Mouse (Mus musculus) limb, embryonic 11.5 days (tissue): ENCODE results near the gene Bbs7. TPM values are rescaled to one million over a fixed set of nuclear protein-coding genes. Genes with fewer than 3 reads are reported as not detected.

Experiments used
- ATAC-seq: fragments of 200-750 bp; cut with Nextera tagmentation; 2 replicates; pipeline ENCODE4 v1.8.0; 2017; ENCODE audit warnings: low read depth; ENCODE audit not compliant: insufficient number of reproducible peaks, low FRiP score, low TSS enrichment
- DNase-seq: peaks from one replicate; pipeline ENCODE4 v3.0.0-alpha.2; 2015; ENCODE audit warnings: low spot score
- H3K27ac ChIP-seq: fragments of 300-500 bp; sonication (generic); replicated peaks from 2 replicates; pipeline ENCODE4 v1.5.1; 2014; ENCODE audit warnings: low read depth, mild to moderate bottlenecking, low read length
- H3K27me3 ChIP-seq: fragments of 300-500 bp; sonication (generic); 2 replicates; pipeline ENCODE4 v1.6.1; 2014; ENCODE audit warnings: mild to moderate bottlenecking, low read length, mixed read lengths; ENCODE audit not compliant: control insufficient read depth, insufficient read depth
- H3K36me3 ChIP-seq: fragments of 300-500 bp; sonication (generic); 2 replicates; pipeline ENCODE4 v1.6.1; 2014; ENCODE audit warnings: mild to moderate bottlenecking, low read length, moderate library complexity, mixed read lengths; ENCODE audit not compliant: control insufficient read depth, insufficient read depth
- H3K4me1 ChIP-seq: fragments of 300-500 bp; sonication (generic); 2 replicates; pipeline ENCODE4 v1.6.1; 2014; ENCODE audit warnings: low read length, mixed read lengths; ENCODE audit not compliant: control insufficient read depth, insufficient read depth
- H3K4me2 ChIP-seq: fragments of 300-500 bp; sonication (generic); 2 replicates; pipeline ENCODE4 v1.6.1; 2014; ENCODE audit warnings: low read depth, mild to moderate bottlenecking, moderate library complexity; ENCODE audit not compliant: severe bottlenecking
- H3K4me3 ChIP-seq: fragments of 300-500 bp; sonication (generic); 2 replicates; pipeline ENCODE4 v1.5.1; 2014; ENCODE audit warnings: low read depth, low read length
- H3K9ac ChIP-seq: fragments of 300-500 bp; sonication (generic); 2 replicates; pipeline ENCODE4 v1.6.1; 2014; ENCODE audit warnings: mild to moderate bottlenecking, low read length
- H3K9me3 ChIP-seq: fragments of 300-500 bp; sonication (generic); 2 replicates; pipeline ENCODE4 v1.6.1; 2016; ENCODE audit warnings: low read length; ENCODE audit not compliant: control insufficient read depth
- WGBS: fragments of 180-500 bp; shearing (Covaris S2); extraction: QIAGEN DNeasy Blood & Tissue Kit; methylation state at CpG from one replicate; pipeline ENCODE4 v1.1.7; 2014; 5-methylcytosine and 5-hydroxymethylcytosine counted together
- polyA plus RNA-seq: library from polyadenylated mRNA; unstranded; fragments of >200 nt; fragmentation: Nextera tagmentation; extraction: Ambion mirVana; gene quantifications from 2 replicates; pipeline ENCODE4 v1.2.1, GENCODE M21; 2014

Bbs7 gene
- polyA plus RNA-seq, 1 experiment from 2014 or later = 20.8 TPM

DNA sequence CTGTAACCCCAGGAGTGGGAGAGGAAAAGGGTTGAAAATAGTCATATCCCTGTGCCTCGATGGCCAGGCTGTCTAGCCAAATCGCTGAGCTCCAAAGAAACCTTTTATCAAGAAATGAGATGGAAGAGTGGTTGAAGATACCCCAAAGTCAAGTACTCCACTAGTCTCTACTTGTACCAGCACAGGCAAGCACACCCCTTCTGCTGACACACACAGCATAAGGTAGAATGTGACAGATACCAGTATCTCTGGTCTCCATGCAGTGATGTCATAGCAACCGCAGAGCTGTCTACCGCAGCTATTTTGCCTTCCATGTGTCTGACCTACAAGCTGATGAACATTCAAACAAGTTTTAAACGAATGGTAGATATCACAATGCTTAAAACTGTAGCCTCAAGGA is 43.4 kb downstream of the Bbs7 start:
- H3K9me3 ChIP-seq = no peaks in the 10 kb centered on the region
- H3K36me3 ChIP-seq = peaks cover 21% of the 10 kb centered on the region; the same call in 1 of the 2 replicates
- H3K27me3 ChIP-seq = no peaks in the 10 kb centered on the region
- WGBS = 90% methylated on average over 5 of the region's 5 CpGs
- H3K4me2 ChIP-seq = peak overlapping the region; percentile 74; the same call in 1 of the 2 replicates
- H3K4me3 ChIP-seq = peak overlapping the region; percentile 93; the same call in 1 of the 2 replicates
- no peak overlapping the region; the same call in 1 of the 2 replicates for H3K9ac ChIP-seq
- no peak for ATAC-seq
- no peak for DNase-seq
- no peak overlapping the region for H3K27ac ChIP-seq
- H3K4me1 ChIP-seq = peaks cover 6% of the 10 kb centered on the region; the same call in 1 of the 2 replicates

DNA sequence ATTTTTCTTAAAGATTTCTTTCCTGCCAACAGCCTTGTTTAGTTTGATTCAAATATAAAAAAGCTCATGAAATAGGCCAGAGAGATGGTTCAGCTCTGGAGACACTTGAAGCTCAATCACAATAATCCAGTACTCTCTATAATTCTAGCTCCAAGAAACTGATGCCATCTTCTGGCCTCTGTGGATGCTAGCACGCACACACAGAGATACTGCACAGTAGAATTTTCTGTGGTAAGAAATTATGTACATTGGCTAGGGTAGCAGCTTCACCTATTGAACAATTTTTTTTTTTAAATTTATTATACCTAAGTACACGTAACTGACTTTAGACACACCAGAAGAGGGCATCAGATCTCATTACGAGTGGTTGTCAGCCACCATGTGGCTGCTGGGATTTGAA is 49.6 kb downstream of the Bbs7 start:
- DNase-seq (no peak), ATAC-seq (no peak)
- Histone ChIP-seq H3K9ac (no peak overlapping the region), H3K27ac (no peak overlapping the region), H3K27me3 (no peaks in the 10 kb centered on the region), H3K4me3 (no peak overlapping the region), H3K4me1 (no peaks in the 10 kb centered on the region), H3K36me3 (peaks cover 30% of the 10 kb centered on the region), H3K4me2 (no peak overlapping the region), H3K9me3 (no peaks in the 10 kb centered on the region)
- WGBS = 89% methylated on average over 3 of the region's 3 CpGs

DNA sequence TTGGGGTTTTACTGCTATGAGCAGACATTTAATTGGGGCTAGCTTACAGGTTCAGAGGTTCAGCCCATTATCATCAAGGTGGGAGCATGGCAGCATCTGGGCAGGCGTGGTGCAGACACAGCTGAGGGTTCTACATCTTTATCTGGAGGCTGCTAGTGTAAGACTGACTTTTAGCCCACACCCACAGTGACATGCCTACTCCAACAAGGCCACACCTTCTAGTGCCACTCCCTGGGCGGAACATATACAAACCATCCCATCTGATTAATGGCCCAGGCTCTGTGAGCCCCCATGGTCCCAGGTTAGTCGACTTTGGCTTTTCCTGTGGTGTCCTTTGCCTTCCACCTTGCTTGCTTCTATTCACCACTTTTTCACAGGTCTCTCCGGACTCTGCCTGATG is 53.7 kb downstream of the Bbs7 start:
- Histone ChIP-seq H3K9me3 (no peaks in the 10 kb centered on the region), H3K36me3 (peaks cover 19% of the 10 kb centered on the region), H3K4me3 (no peak overlapping the region), H3K9ac (no peak overlapping the region), H3K27me3 (no peaks in the 10 kb centered on the region), H3K4me2 (no peak overlapping the region), H3K4me1 (no peaks in the 10 kb centered on the region), H3K27ac (no peak overlapping the region)
- ATAC-seq = no peak
- WGBS = 78% methylated on average over 4 of the region's 4 CpGs
- DNase-seq = no peak

DNA sequence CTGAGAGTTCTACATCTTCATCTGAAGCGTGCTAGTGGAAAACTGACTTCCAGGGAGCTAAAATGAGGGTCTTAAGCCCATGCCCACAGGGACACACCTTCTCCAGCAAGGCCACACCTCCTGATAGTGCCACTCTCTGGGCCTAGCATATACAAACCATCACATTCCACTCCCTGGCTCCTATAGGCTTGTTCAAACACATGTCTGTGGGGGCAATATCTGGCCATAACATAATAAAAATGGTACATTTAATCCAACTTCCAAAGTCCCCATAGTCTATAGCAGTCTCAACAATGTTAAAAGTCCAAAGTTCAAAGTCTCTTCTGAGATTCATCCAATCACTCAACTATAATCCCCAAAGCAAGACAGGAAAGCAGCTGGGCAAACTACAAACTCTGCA is 55.7 kb downstream of the Bbs7 start:
- H3K4me2 ChIP-seq = no peak overlapping the region
- H3K9ac ChIP-seq = no peak overlapping the region
- DNase-seq = no peak
- H3K27me3 ChIP-seq = no peaks in the 10 kb centered on the region
- H3K9me3 ChIP-seq = no peaks in the 10 kb centered on the region
- ATAC-seq = no peak
- peaks cover 13% of the 10 kb centered on the region for H3K36me3 ChIP-seq
- H3K4me3 ChIP-seq = no peak overlapping the region
- no peaks in the 10 kb centered on the region for H3K4me1 ChIP-seq
- no peak overlapping the region for H3K27ac ChIP-seq
- 96% methylated on average over 1 of the region's 1 CpGs for WGBS

DNA sequence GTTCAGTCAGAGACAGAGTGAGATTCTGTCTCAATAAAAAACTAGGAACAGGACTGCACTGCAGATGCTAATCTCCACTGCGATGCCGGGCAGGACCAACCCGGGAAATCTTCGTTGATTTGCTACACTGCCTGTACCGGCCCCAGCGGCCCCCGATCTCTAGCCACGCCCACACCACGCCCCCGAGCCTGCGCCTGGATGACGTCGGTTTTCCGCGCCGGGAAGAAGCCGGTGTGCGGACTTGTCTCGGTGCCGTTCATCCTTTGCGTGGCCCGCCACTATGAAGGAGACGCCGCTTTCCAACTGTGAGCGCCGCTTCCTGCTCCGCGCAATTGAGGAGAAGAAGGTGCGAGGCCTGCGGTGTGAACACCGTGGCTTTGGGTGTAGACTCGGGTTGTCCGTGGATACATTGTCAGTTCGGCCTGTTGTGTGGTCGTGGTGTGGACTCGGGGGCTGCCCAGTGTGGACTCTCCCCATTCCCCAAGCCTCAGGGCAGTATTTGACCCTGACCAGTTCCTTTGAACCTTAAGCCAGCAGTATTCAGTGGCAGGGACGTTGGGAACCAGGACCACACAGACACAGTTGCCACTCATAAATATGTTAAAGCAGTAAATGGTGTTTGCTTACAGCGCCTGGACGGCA is 60.8 kb downstream of the Bbs7 start, which contains the start of gene Exosc9:
Gene Exosc9 (plus strand): TSS at position 201 of the 642 bp plus-strand sequence.
- peak within 1 kb of the TSS; percentile 87 for H3K4me3 ChIP-seq
- ATAC-seq (peak; percentile 93), DNase-seq (peak; percentile 98)
- peak within 1 kb of the TSS; percentile 59 for H3K9ac ChIP-seq
- no peaks in the 10 kb centered on the region for H3K27me3 ChIP-seq
- H3K36me3 ChIP-seq = peaks cover 4% of the 10 kb centered on the region
- H3K4me2 ChIP-seq = peak within 1 kb of the TSS; percentile 79
- no peak within 1 kb of the TSS for H3K27ac ChIP-seq
- H3K9me3 ChIP-seq = no peaks in the 10 kb centered on the region
- under 1% methylated on average over 39 of the region's 39 CpGs for WGBS
- H3K4me1 ChIP-seq = no peaks in the 10 kb centered on the region

DNA sequence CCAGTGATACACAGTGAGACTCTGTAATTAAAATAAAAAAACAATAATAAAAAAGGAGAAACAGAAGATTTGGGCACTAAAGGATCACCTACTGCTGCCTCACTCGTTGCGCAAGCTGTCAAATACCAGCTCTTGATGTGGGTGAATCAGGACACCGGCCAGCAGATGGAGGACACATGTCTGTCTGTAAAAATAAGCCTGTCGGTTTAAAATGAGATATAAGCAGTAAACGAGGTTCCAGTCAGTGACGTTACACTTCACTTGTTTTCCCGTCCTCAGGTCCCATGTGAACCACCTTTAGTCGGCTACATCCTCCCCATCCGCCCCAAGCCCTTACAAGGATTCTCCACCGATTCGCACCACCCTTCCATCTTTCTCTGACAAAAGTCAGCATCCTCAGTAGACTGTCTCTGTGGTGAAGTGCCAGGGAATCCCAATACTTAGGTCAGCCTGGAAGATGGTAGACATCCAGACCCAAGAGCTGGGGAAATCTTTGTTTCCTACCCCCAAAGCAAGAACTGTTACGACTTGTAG is 61.4 kb downstream of the Bbs7 start:
- no peaks in the 10 kb centered on the region for H3K9me3 ChIP-seq
- H3K36me3 ChIP-seq = peaks cover 4% of the 10 kb centered on the region; the same call in 1 of the 2 replicates
- 20% methylated on average over 12 of the region's 12 CpGs for WGBS
- peak overlapping the region; percentile 79 for H3K4me2 ChIP-seq
- peak; percentile 70 for ATAC-seq
- no peak overlapping the region for H3K27ac ChIP-seq
- no peak for DNase-seq
- no peaks in the 10 kb centered on the region for H3K4me1 ChIP-seq
- peak overlapping the region; percentile 87 for H3K4me3 ChIP-seq
- H3K9ac ChIP-seq = peak overlapping the region; percentile 59
- no peaks in the 10 kb centered on the region for H3K27me3 ChIP-seq

DNA sequence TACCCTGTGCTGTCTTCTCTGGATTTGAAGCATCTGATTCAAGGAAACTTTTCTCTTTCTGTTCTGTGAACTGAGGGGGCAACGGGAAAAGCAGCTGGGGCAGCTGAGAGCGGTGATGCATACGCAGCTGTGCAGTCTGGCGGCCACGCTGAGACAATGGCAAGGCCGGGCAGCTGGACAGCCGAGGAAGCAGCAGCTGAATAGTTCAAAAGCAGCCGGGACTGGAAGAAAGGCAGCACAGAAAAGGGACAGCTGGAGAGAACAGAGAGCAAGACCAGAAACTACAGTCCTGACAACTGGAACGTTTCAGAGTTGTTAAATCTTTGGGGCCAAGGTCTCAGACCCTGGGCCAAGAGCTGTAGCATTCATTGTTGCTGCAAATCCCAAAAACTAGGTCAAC is 61.9 kb downstream of the Bbs7 start:
- Histone ChIP-seq H3K4me1 (no peaks in the 10 kb centered on the region), H3K36me3 (peaks cover 4% of the 10 kb centered on the region; the same call in 1 of the 2 replicates), H3K4me3 (no peak overlapping the region), H3K4me2 (peak overlapping the region; percentile 79; the same call in 1 of the 2 replicates), H3K27ac (no peak overlapping the region), H3K27me3 (no peaks in the 10 kb centered on the region), H3K9me3 (no peaks in the 10 kb centered on the region), H3K9ac (no peak overlapping the region)
- ATAC-seq (no peak), DNase-seq (no peak)
- 63% methylated on average over 9 of the region's 9 CpGs for WGBS

DNA sequence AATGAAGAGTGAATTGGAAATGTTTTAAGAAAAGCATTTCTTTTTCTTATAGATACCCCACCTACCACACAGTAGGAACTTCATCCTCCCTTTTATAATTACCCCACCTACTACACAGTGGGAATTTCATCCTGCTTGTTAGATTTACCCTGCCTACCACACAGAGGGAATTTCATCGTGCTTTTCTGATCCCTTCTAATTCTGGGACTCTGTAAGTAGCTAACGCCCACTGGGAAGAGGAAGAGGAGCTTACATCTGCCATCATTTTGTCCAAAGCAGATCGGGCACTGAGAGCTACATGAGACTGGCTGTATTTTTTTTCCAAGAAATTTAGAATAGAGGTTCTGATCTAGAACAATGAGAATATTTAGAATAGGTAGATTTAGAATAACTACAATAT is 68.3 kb downstream of the Bbs7 start:
- H3K9me3 ChIP-seq = no peaks in the 10 kb centered on the region
- H3K27ac ChIP-seq = no peak overlapping the region
- no peak overlapping the region for H3K4me2 ChIP-seq
- ATAC-seq (no peak), DNase-seq (no peak)
- no peak overlapping the region for H3K9ac ChIP-seq
- H3K36me3 ChIP-seq = no peaks in the 10 kb centered on the region
- no peaks in the 10 kb centered on the region for H3K4me1 ChIP-seq
- WGBS = 79% methylated on average over 3 of the region's 3 CpGs
- no peak overlapping the region for H3K4me3 ChIP-seq
- H3K27me3 ChIP-seq = no peaks in the 10 kb centered on the region
